Mouse (Mus musculus): ENCODE measurements at regions not wholly inside any gene's neighbourhood (a gene's known extent, or its start where the extent isn't known, plus 50 kb on each side); places are given as distances from the start of the nearest gene placed in this dataset.
A peak's percentile ranks its signal among the peaks of the same experiment; 100 is the strongest.

- peaks cover 14% of the 10 kb centered on the region; the same call in 1 of the 2 replicates for H3K27me3 ChIP-seq (replicated peaks)
- WGBS (ENCODE audit: insufficient replicate concordance): 16% methylated on average over 11 of the region's 11 CpGs
- H3K36me3 ChIP-seq: no peaks in the 10 kb centered on the region
- ATAC-seq: no peak
- H3K4me3 ChIP-seq: no peak overlapping the region
- no peak overlapping the region for H3K9ac ChIP-seq
- H3K4me2 ChIP-seq: peak overlapping the region; percentile 27
- no peaks in the 10 kb centered on the region for H3K4me1 ChIP-seq
- H3K9me3 ChIP-seq (replicated peaks): no peaks in the 10 kb centered on the region
- H3K27ac ChIP-seq: no peak overlapping the region
Observed at GRCm38 (mm10) chr8:8992461-8993032, 302.2 kb upstream of the Arglu1 start.

- Histone ChIP-seq H3K27ac (no peak overlapping the region), H3K4me1 (no peaks in the 10 kb centered on the region), H3K9ac (no peak overlapping the region), H3K27me3 (replicated peaks) (peaks cover 14% of the 10 kb centered on the region; the same call in 1 of the 2 replicates), H3K4me2 (no peak overlapping the region), H3K36me3 (no peaks in the 10 kb centered on the region), H3K4me3 (no peak overlapping the region), H3K9me3 (replicated peaks) (no peaks in the 10 kb centered on the region)
- ATAC-seq: no peak
- 73% methylated on average over 8 of the region's 8 CpGs for WGBS (ENCODE audit: insufficient replicate concordance)
Observed at GRCm38 (mm10) chr8:8991026-8991425, 300.7 kb upstream of the Arglu1 start.

GRCm38 (mm10) chr8:8986068-8986467 is 295.7 kb upstream of the Arglu1 start:
- H3K4me1 ChIP-seq: 0 out of 2 replicates have a peak, but pooled peaks cover 8% of the 10 kb centered on the region
- H3K36me3 ChIP-seq: no peaks in the 10 kb centered on the region
- no peak overlapping the region for H3K27ac ChIP-seq
- H3K27me3 ChIP-seq (replicated peaks): no peaks in the 10 kb centered on the region
- H3K9ac ChIP-seq: no peak overlapping the region
- ATAC-seq: no peak
- WGBS (ENCODE audit: insufficient replicate concordance): 70% methylated on average over 9 of the region's 9 CpGs
- no peak overlapping the region for H3K4me2 ChIP-seq
- no peak overlapping the region for H3K4me3 ChIP-seq
- no peaks in the 10 kb centered on the region for H3K9me3 ChIP-seq (replicated peaks)

GRCm38 (mm10) chr8:8985395-8985794 is 295.1 kb upstream of the Arglu1 start:
- H3K4me3 ChIP-seq: no peak overlapping the region
- 0 out of 2 replicates have a peak, but pooled peaks cover 8% of the 10 kb centered on the region for H3K4me1 ChIP-seq
- no peak overlapping the region for H3K4me2 ChIP-seq
- ATAC-seq: no peak
- 57% methylated on average over 13 of the region's 13 CpGs for WGBS (ENCODE audit: insufficient replicate concordance)
- no peak overlapping the region for H3K27ac ChIP-seq
- no peaks in the 10 kb centered on the region for H3K36me3 ChIP-seq
- no peaks in the 10 kb centered on the region for H3K9me3 ChIP-seq (replicated peaks)
- no peak overlapping the region for H3K9ac ChIP-seq
- no peaks in the 10 kb centered on the region for H3K27me3 ChIP-seq (replicated peaks)

GRCm38 (mm10) chr8:8984829-8985251 is 294.5 kb upstream of the Arglu1 start:
- no peaks in the 10 kb centered on the region for H3K27me3 ChIP-seq (replicated peaks)
- H3K27ac ChIP-seq: no peak overlapping the region
- H3K4me3 ChIP-seq: no peak overlapping the region
- H3K4me1 ChIP-seq: 0 out of 2 replicates have a peak, but pooled peaks cover 8% of the 10 kb centered on the region
- H3K36me3 ChIP-seq: no peaks in the 10 kb centered on the region
- ATAC-seq: no peak
- WGBS (ENCODE audit: insufficient replicate concordance): 9% methylated on average over 11 of the region's 11 CpGs
- H3K4me2 ChIP-seq: 0 out of 2 replicates have a peak overlapping the region, but pooled peaks have one; percentile 6
- no peak overlapping the region for H3K9ac ChIP-seq
- H3K9me3 ChIP-seq (replicated peaks): no peaks in the 10 kb centered on the region

- Histone ChIP-seq H3K4me1 (0 out of 2 replicates have a peak, but pooled peaks cover 8% of the 10 kb centered on the region), H3K36me3 (no peaks in the 10 kb centered on the region), H3K9me3 (replicated peaks) (no peaks in the 10 kb centered on the region), H3K27ac (no peak overlapping the region), H3K9ac (no peak overlapping the region), H3K4me2 (0 out of 2 replicates have a peak overlapping the region, but pooled peaks have one; percentile 6), H3K4me3 (no peak overlapping the region), H3K27me3 (replicated peaks) (no peaks in the 10 kb centered on the region)
- WGBS (ENCODE audit: insufficient replicate concordance): 12% methylated on average over 13 of the region's 13 CpGs
- ATAC-seq: no peak
Observed at GRCm38 (mm10) chr8:8984159-8984828, 294.0 kb upstream of the Arglu1 start.

- Histone ChIP-seq H3K4me1 (0 out of 2 replicates have a peak, but pooled peaks cover 8% of the 10 kb centered on the region), H3K9ac (no peak overlapping the region), H3K4me2 (no peak overlapping the region), H3K36me3 (no peaks in the 10 kb centered on the region), H3K9me3 (replicated peaks) (no peaks in the 10 kb centered on the region), H3K27me3 (replicated peaks) (no peaks in the 10 kb centered on the region), H3K4me3 (no peak overlapping the region), H3K27ac (no peak overlapping the region)
- 17% methylated on average over 5 of the region's 5 CpGs for WGBS (ENCODE audit: insufficient replicate concordance)
- ATAC-seq: no peak
Observed at GRCm38 (mm10) chr8:8983133-8983661, 292.9 kb upstream of the Arglu1 start.

GRCm38 (mm10) chr8:8978969-8979368 is 288.6 kb upstream of the Arglu1 start:
- 63% methylated on average over 1 of the region's 1 CpGs for WGBS (ENCODE audit: insufficient replicate concordance)

GRCm38 (mm10) chr8:8973769-8974168 is 283.4 kb upstream of the Arglu1 start:
- Histone ChIP-seq H3K4me1 (no peaks in the 10 kb centered on the region), H3K27ac (no peak overlapping the region), H3K9me3 (replicated peaks) (no peaks in the 10 kb centered on the region), H3K4me3 (no peak overlapping the region), H3K36me3 (no peaks in the 10 kb centered on the region), H3K9ac (no peak overlapping the region), H3K4me2 (no peak overlapping the region), H3K27me3 (replicated peaks) (no peaks in the 10 kb centered on the region)
- WGBS (ENCODE audit: insufficient replicate concordance): 52% methylated on average over 6 of the region's 6 CpGs
- no peak for ATAC-seq

More at GRCm38 (mm10) chr8:8978969-8979368, 288.6 kb upstream of the Arglu1 start:
- Histone ChIP-seq H3K4me3 (no peak overlapping the region), H3K4me2 (no peak overlapping the region), H3K36me3 (no peaks in the 10 kb centered on the region), H3K9ac (no peak overlapping the region), H3K4me1 (0 out of 2 replicates have a peak, but pooled peaks cover 4% of the 10 kb centered on the region), H3K27ac (no peak overlapping the region), H3K27me3 (replicated peaks) (no peaks in the 10 kb centered on the region), H3K9me3 (replicated peaks) (no peaks in the 10 kb centered on the region)
- ATAC-seq: no peak

GRCm38 (mm10) chr8:8973334-8973733 is 283.0 kb upstream of the Arglu1 start:
- 38% methylated on average over 6 of the region's 6 CpGs for WGBS (ENCODE audit: insufficient replicate concordance)
- H3K27me3 ChIP-seq (replicated peaks): no peaks in the 10 kb centered on the region
- no peaks in the 10 kb centered on the region for H3K9me3 ChIP-seq (replicated peaks)
- no peaks in the 10 kb centered on the region for H3K4me1 ChIP-seq
- no peaks in the 10 kb centered on the region for H3K36me3 ChIP-seq
- H3K27ac ChIP-seq: no peak overlapping the region
- ATAC-seq: no peak
- H3K9ac ChIP-seq: no peak overlapping the region
- no peak overlapping the region for H3K4me3 ChIP-seq
- H3K4me2 ChIP-seq: no peak overlapping the region

- no peak for ATAC-seq
- H3K9ac ChIP-seq: no peak overlapping the region
- H3K4me1 ChIP-seq: no peaks in the 10 kb centered on the region
- H3K4me3 ChIP-seq: no peak overlapping the region
- no peaks in the 10 kb centered on the region for H3K9me3 ChIP-seq (replicated peaks)
- H3K36me3 ChIP-seq: no peaks in the 10 kb centered on the region
- 55% methylated on average over 5 of the region's 5 CpGs for WGBS (ENCODE audit: insufficient replicate concordance)
- H3K27ac ChIP-seq: no peak overlapping the region
- H3K4me2 ChIP-seq: no peak overlapping the region
- H3K27me3 ChIP-seq (replicated peaks): no peaks in the 10 kb centered on the region
Observed at GRCm38 (mm10) chr8:8970776-8971175, 280.5 kb upstream of the Arglu1 start.

GRCm38 (mm10) chr8:8970346-8970745 is 280.0 kb upstream of the Arglu1 start:
- Histone ChIP-seq H3K9me3 (replicated peaks) (no peaks in the 10 kb centered on the region), H3K4me1 (no peaks in the 10 kb centered on the region), H3K27me3 (replicated peaks) (no peaks in the 10 kb centered on the region), H3K4me3 (no peak overlapping the region), H3K36me3 (no peaks in the 10 kb centered on the region), H3K9ac (no peak overlapping the region), H3K27ac (no peak overlapping the region), H3K4me2 (no peak overlapping the region)
- WGBS (ENCODE audit: insufficient replicate concordance): 68% methylated on average over 5 of the region's 5 CpGs
- no peak for ATAC-seq

Data from liver, embryonic 12.5 days (tissue).